Mouse (Mus musculus) testis, adult 2 months (tissue): Measurements from ENCODE around the gene Btg2.

ENCODE experiments used
- CTCF ChIP-seq: fragments of 200-500 bp; IDR thresholded peaks from 2 replicates; pipeline ENCODE4 v1.5.1; 2012; ENCODE audit warnings: low read depth, mild to moderate bottlenecking, inconsistent platforms, low read length, moderate library complexity; ENCODE audit not compliant: control insufficient read depth, insufficient read depth, insufficient replicate concordance
- POLR2A ChIP-seq: fragments of 200-500 bp; IDR thresholded peaks from 2 replicates; pipeline ENCODE4 v1.6.1; 2012; ENCODE audit warnings: low read depth, mild to moderate bottlenecking, inconsistent platforms, low read length, moderate library complexity; ENCODE audit not compliant: control insufficient read depth

GRCm38 (mm10) chr1:134099516-134100235, 20.8 kb upstream of the Btg2 start:
- no peak for TF ChIP-seq CTCF
- no peak for TF ChIP-seq POLR2A
